Mouse (Mus musculus) liver, embryonic 14.5 days (tissue): Measurements from ENCODE around the gene Ube4b. TPM values are rescaled to one million over a fixed set of nuclear protein-coding genes. Genes with fewer than 3 reads are reported as not detected.
"Not testable (repeated sequence)": the region's sequence is repeated elsewhere in the genome, so short reads cannot be mapped to it uniquely, and the experiment has no call there.

Experiments used
- ATAC-seq: fragments of 200-750 bp; cut with Nextera tagmentation; 2 replicates; pipeline ENCODE4 v1.8.0; 2017; ENCODE audit warnings: moderate number of reproducible peaks, mild to moderate bottlenecking, moderate library complexity; ENCODE audit not compliant: insufficient read depth
- DNase-seq, 3 experiments: peaks; one replicate each; pipeline ENCODE4 v3.0.0-alpha.2; 2012 to 2013; ENCODE audit warnings: low read depth in 3 of 3, low spot score in 3 of 3
- H3K27ac ChIP-seq: fragments of 300-500 bp; sonication (generic); 2 replicates; pipeline ENCODE4 v1.5.1; 2014; ENCODE audit warnings: moderate library complexity, mild to moderate bottlenecking, control low read depth, inconsistent platforms
- H3K27me3 ChIP-seq: fragments of 300-500 bp; sonication (generic); 2 replicates; pipeline ENCODE4 v1.6.1; 2014; ENCODE audit warnings: mild to moderate bottlenecking, low read length, moderate library complexity; ENCODE audit not compliant: control insufficient read depth, insufficient read depth
- H3K36me3 ChIP-seq: fragments of 300-500 bp; sonication (generic); replicated peaks from 2 replicates; pipeline ENCODE4 v1.6.1; 2014; ENCODE audit warnings: low read depth; ENCODE audit not compliant: control insufficient read depth, insufficient read depth
- H3K4me1 ChIP-seq, 2 experiments: fragments of 200-500 bp in 1 of 2; fragments of 300-500 bp in 1 of 2; sonication (generic) in 1 of 2; replicated peaks; 2 replicates each; pipeline ENCODE4 v1.6.1; 2012 to 2014; ENCODE audit warnings: antibody characterized with exemption in 1 of 2, inconsistent platforms in 1 of 2, low read length in 1 of 2; ENCODE audit not compliant: control insufficient read depth in 2 of 2, insufficient read depth in 2 of 2
- H3K4me2 ChIP-seq: fragments of 300-500 bp; sonication (generic); 2 replicates; pipeline ENCODE4 v1.6.1; 2014; ENCODE audit warnings: low read depth, mild to moderate bottlenecking, control low read depth, moderate library complexity
- H3K4me3 ChIP-seq, 2 experiments: fragments of 200-500 bp in 1 of 2; fragments of 300-500 bp in 1 of 2; sonication (generic) in 1 of 2; 2 replicates each; pipeline ENCODE4 v1.5.1; 2012 to 2014; ENCODE audit warnings: low read depth in 2 of 2, low read length in 2 of 2, mild to moderate bottlenecking in 2 of 2, control low read depth in 1 of 2, inconsistent platforms in 1 of 2, moderate library complexity in 1 of 2; ENCODE audit not compliant: insufficient read depth in 1 of 2
- H3K9ac ChIP-seq: fragments of 300-500 bp; sonication (generic); replicated peaks from 2 replicates; pipeline ENCODE4 v1.6.1; 2014; ENCODE audit warnings: mild to moderate bottlenecking, control low read depth, moderate library complexity
- H3K9me3 ChIP-seq: fragments of 300-500 bp; sonication (generic); 2 replicates; pipeline ENCODE4 v1.6.1; 2016; ENCODE audit warnings: low read length, mixed read lengths; ENCODE audit not compliant: control insufficient read depth
- CTCF ChIP-seq: IDR thresholded peaks from 2 replicates; pipeline ENCODE4 v1.5.1; 2016; ENCODE audit warnings: antibody characterized with exemption, low read depth, control low read depth
- EP300 ChIP-seq: IDR thresholded peaks from 2 replicates; pipeline ENCODE4 v1.6.1; 2016; ENCODE audit warnings: antibody characterized with exemption, low read depth
- WGBS: fragments of 180-500 bp; shearing (Covaris S2); extraction: QIAGEN DNeasy Blood & Tissue Kit; methylation state at CpG from one replicate; pipeline ENCODE4 v1.1.7; 2014; ENCODE audit not compliant: insufficient replicate concordance; 5-methylcytosine and 5-hydroxymethylcytosine counted together
- polyA plus RNA-seq, 2 experiments: library from polyadenylated mRNA; depleted of rRNA in 1 of 2; stranded (reverse) in 1 of 2; unstranded in 1 of 2; fragments of >200 nt; fragmentation: Nextera tagmentation in 1 of 2; extraction: Ambion mirVana in 1 of 2; gene quantifications; 2 replicates each; pipeline versions ENCODE4 v1.2.1 to v1.2.3; 2012 to 2014

Gene Ube4b
- polyA plus RNA-seq, 2 experiments: 8.2 to 16.7 TPM

DNA sequence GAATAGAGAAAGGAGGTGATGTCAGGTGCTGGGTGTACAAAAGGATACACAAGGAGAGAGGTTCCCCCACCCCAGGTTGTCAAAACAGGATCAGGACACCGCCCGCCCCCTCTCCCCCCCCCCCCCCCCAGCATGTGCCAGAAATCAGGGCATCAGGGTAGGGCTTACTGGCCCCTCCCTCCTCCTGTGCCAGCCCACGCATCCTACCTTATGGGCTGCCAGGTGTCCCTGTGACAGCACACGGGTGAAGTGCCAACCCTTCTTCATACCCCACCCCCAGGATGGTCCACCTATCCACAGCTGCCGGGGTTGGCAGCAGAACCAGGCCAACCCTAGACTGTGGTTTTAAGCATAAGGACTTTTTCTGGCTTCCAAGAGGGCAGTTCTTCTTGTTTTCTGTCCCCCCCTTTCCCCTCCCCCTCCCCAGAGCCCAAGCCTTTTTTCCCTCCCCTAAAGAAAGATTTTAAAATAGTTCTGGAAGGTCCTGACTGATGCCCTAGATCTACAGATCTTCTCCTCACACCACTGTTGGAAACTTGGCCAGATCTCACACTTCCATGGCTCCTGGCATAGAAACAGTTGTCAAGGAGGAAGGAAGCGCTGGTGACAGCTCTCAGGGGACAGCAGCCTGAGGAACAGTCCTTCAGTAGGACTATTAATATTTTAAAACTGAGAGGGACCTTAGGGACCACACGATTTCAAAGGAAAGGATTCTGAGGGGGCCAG, 35.2 kb upstream of the Ube4b start:
- no peak for TF ChIP-seq CTCF
- TF ChIP-seq EP300: no peak
- H3K4me1 ChIP-seq: no peaks in the 10 kb centered on the region; a peak in 1 of 4 replicates
- H3K9me3 ChIP-seq: no peaks in the 10 kb centered on the region
- ATAC-seq (no peak), DNase-seq (no peak)
- WGBS: 26% methylated on average over 3 of the region's 7 CpGs
- H3K27me3 ChIP-seq: no peaks in the 10 kb centered on the region
- H3K36me3 ChIP-seq: no peaks in the 10 kb centered on the region
- H3K4me2 ChIP-seq: no peak overlapping the region
- no peak overlapping the region for H3K27ac ChIP-seq
- no peak overlapping the region for H3K9ac ChIP-seq
- no peak overlapping the region for H3K4me3 ChIP-seq

DNA sequence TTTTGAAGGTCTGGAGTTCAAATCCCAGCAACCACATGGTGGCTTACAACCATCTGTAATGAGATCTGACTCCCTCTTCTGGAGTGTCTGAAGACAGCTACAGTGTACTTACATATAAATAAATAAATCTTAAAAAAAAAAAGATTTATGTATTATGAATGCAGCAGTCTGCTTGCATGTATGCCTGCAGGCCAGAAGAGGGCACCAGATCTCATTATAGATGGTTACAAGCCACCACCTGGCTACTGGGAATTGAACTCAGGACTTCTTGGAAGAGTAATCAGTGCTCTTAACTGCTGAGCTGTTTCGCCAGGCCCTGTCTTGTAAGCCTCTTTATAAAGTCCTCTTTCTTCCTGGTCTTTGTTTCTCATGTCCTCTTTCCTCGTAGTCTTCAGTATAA, 33.9 kb upstream of the Ube4b start:
- 47% methylated on average over 2 of the region's 2 CpGs for WGBS
- H3K4me3 ChIP-seq, H3K27me3 ChIP-seq, H3K27ac ChIP-seq, ATAC-seq, H3K36me3 ChIP-seq, H3K9ac ChIP-seq, DNase-seq, H3K9me3 ChIP-seq, H3K4me1 ChIP-seq, H3K4me2 ChIP-seq: not testable (repeated sequence)
- peak; percentile 36; the same call in 1 of the 2 replicates for TF ChIP-seq CTCF

DNA sequence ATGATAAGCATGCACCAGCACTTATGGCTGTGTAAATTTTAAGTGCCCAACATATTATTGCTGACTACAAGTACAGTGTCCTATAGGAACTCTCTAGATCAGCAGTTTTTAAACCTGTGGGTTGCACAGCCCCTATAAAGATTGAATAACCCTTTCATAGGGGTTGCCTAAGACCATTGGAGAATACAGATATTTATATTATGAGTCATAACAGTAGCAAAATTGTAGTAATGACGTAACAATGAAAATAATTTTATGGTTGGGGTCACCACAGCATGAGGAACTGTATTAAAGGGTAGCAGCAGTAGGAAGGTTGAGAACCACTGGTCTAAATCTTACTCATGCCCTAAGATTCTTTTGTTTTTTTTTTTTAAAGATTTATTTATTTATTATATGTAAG, 32.9 kb upstream of the Ube4b start:
- no peaks in the 10 kb centered on the region; a peak in 1 of 4 replicates for H3K4me1 ChIP-seq
- no peak overlapping the region for H3K9ac ChIP-seq
- TF ChIP-seq CTCF (no peak), EP300 (no peak)
- no peaks in the 10 kb centered on the region for H3K36me3 ChIP-seq
- ATAC-seq (no peak), DNase-seq (no peak)
- no peak overlapping the region for H3K4me2 ChIP-seq
- H3K27me3 ChIP-seq: no peaks in the 10 kb centered on the region
- WGBS: 59% methylated on average over 1 of the region's 1 CpGs
- no peak overlapping the region for H3K27ac ChIP-seq
- H3K9me3 ChIP-seq: no peaks in the 10 kb centered on the region
- no peak overlapping the region for H3K4me3 ChIP-seq

DNA sequence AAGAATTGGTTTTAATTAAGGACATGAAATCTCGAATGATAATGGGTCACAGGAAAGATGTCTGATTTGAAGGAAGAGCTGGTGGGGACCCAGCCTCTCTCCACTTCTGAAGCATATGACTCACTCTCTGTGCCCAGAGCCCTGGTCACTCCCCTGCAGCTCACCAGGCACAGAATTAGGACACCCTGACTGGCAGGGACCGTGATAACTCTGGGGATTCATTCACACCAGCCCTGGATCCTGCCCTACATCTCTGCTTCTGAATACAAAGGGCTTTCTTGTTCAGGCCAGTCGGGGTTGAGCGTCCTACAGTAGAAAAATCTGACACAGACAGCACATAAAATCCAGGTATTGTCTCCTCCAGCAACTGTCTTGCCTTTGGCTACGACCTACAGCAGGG, 32.0 kb upstream of the Ube4b start:
- H3K27ac ChIP-seq: no peak overlapping the region
- H3K27me3 ChIP-seq: no peaks in the 10 kb centered on the region
- no peak overlapping the region for H3K9ac ChIP-seq
- 52% methylated on average over 5 of the region's 5 CpGs for WGBS
- H3K4me3 ChIP-seq: no peak overlapping the region
- no peaks in the 10 kb centered on the region for H3K36me3 ChIP-seq
- no peaks in the 10 kb centered on the region for H3K9me3 ChIP-seq
- no peak for ATAC-seq
- no peak for DNase-seq
- H3K4me1 ChIP-seq: no peaks in the 10 kb centered on the region; a peak in 1 of 4 replicates
- H3K4me2 ChIP-seq: no peak overlapping the region
- no peak for TF ChIP-seq CTCF

DNA sequence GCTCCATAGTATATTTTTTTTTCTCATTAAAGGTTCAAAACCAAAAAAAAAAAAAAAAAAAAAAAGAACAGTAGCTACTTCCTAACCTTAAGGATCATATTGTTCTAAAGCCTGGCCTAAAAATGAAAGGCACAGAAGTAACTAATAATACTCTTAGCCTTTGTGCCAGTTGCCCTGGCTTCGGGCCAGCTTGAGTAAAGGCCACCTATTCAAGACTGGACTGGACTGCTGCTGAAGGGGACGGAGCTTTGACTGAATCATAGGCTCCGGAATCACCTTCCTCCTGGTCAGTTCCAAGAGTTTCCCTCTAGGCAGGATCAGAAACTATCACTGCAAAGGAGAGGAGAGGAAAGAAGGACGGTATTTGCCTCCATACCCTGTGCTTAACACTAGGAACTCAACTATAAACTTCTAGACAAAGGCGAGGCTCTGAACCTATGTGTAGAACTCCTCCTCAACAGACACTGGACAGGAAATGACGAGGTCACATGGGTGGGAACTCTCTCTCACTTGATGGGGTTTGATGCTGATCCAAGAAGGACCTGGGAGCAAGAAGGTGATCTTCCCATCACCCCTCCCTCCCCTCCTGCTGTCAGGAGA, 31.4 kb upstream of the Ube4b start:
- H3K36me3 ChIP-seq: no peaks in the 10 kb centered on the region
- DNase-seq: no peak

DNA sequence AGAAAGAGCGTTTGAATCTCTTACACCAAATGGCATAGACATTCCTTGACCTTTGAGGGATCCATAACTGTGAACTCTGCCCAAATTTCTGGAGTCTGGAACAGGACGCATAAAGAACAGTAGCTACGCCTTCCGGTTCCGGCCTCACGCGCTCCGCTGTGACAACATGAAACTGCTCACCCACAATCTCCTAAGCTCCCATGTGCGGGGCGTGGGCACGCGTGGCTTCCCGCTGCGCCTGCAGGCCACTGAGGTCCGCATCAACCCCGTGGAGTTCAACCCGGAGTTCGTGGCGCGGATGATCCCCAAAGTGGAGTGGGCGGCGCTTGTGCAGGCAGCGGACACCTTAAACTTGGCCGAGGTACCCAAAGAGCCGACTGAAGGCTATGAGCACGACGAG, 30.6 kb upstream of the Ube4b start:
- H3K36me3 ChIP-seq, H3K27ac ChIP-seq, H3K4me2 ChIP-seq, DNase-seq, H3K9ac ChIP-seq, H3K9me3 ChIP-seq, H3K4me3 ChIP-seq, H3K27me3 ChIP-seq, H3K4me1 ChIP-seq, ATAC-seq: not testable (repeated sequence)
- 67% methylated on average over 27 of the region's 27 CpGs for WGBS

More for the DNA sequence above, 31.4 kb upstream of the Ube4b start:
- no peaks in the 10 kb centered on the region; a peak in 1 of 4 replicates for H3K4me1 ChIP-seq
- WGBS: 50% methylated on average over 6 of the region's 6 CpGs
- H3K27ac ChIP-seq: no peak overlapping the region
- no peaks in the 10 kb centered on the region for H3K9me3 ChIP-seq
- H3K9ac ChIP-seq: no peak overlapping the region
- no peak overlapping the region for H3K4me3 ChIP-seq
- no peak for ATAC-seq
- no peak overlapping the region for H3K4me2 ChIP-seq
- H3K27me3 ChIP-seq: no peaks in the 10 kb centered on the region
- TF ChIP-seq EP300: no peak
- TF ChIP-seq CTCF: no peak
